Mouse (Mus musculus): ENCODE measurements at regions not wholly inside any gene's neighbourhood (a gene's known extent, or its start where the extent isn't known, plus 50 kb on each side); places are given as distances from the start of the nearest gene placed in this dataset.

DNA sequence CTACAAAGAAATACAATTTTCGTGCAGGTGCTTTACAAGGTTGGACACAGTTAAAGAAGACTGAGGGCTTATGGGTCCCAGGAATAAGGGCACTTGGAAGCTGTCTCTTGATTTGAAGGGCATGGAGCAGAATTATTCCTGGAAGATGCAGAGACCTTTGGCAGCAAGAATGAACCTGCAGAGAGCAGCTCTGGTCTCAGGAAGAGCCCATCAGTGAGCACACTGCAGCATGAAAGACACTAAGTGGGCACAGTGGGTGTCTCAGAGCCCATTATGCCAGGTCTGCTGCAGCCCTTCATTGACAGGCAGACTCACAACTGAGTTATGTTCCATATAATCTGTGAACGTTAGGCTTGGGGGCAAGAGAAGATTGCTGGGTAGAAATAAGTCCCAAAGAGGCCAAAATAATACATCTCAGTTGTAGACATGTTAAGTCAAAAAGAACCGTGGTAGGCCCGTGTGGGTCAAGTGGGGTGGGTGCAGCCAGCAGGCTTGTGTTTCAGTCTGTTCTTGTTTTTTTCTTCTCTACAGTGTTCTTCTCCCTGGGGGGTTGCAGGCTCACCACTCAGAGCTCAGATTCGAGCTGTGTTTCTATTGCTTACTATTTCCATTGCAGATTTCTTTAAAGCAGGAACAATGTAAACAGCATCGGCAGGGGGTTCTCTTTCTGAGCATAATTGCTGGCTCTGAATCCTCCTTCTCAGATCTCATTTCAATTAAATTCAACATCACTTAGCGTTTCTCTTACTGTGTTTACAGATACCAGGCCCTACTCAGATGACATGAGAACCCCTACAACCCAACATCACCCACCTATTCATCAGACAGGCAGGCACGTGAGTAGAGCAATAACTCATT lies 347.1 kb downstream of the Med10 start:
- no peak overlapping the region; the same call in 1 of the 2 replicates for H3K4me2 ChIP-seq
- WGBS, result 27% methylated on average over 8 of the region's 8 CpGs
- H3K27ac ChIP-seq, result no peak overlapping the region
- no peaks in the 10 kb centered on the region for H3K9me3 ChIP-seq (replicated peaks)
- no peaks in the 10 kb centered on the region for H3K27me3 ChIP-seq
- H3K9ac ChIP-seq, result no peak overlapping the region
- no peak for ATAC-seq (replicated peaks; ENCODE audit: low FRiP score)
- H3K4me1 ChIP-seq, result no peaks in the 10 kb centered on the region; the same call in 1 of the 2 replicates
- H3K36me3 ChIP-seq, result no peaks in the 10 kb centered on the region
- H3K4me3 ChIP-seq (replicated peaks), result no peak overlapping the region

DNA sequence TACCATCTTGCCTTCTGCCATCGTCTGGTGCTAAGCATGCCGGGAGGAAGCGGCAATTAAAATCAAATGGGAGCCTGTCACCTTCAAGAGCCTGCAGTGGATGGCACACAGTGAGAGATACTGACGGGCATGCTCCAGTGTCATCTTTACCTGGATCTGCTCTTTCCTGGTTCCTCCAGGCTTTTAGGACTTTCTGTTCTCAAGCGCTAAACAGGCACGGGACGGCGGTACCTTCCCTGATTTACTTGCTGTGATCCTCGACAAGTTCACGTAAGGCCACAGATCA lies 347.6 kb downstream of the Med10 start:
- H3K9ac ChIP-seq, result no peak overlapping the region
- H3K27ac ChIP-seq, result no peak overlapping the region
- 32% methylated on average over 10 of the region's 10 CpGs for WGBS
- H3K4me2 ChIP-seq, result no peak overlapping the region; the same call in 1 of the 2 replicates
- H3K4me1 ChIP-seq, result no peaks in the 10 kb centered on the region; the same call in 1 of the 2 replicates
- H3K27me3 ChIP-seq, result no peaks in the 10 kb centered on the region
- ATAC-seq (replicated peaks; ENCODE audit: low FRiP score), result no peak
- H3K36me3 ChIP-seq, result no peaks in the 10 kb centered on the region
- no peaks in the 10 kb centered on the region for H3K9me3 ChIP-seq (replicated peaks)
- no peak overlapping the region for H3K4me3 ChIP-seq (replicated peaks)

DNA sequence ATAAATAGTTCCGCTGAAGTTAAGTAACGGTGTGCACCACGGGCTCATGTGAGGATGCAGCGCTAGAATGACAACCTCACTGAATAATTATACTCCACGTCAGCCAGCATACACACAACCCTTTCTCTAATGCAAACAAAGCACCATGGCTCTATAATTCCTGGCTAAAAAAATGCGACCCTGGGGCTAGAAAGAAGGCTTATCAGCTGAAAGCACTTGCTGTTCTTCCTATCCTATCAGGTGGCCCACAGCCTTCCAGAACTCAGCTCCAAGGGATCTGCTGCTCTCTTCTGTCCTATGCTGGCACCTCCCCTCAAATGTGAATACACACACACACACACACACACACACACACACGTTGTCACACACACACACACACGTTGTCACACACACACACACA lies 350.9 kb downstream of the Med10 start:
- Histone ChIP-seq H3K4me1 (no peaks in the 10 kb centered on the region; the same call in 1 of the 2 replicates), H3K27me3 (no peaks in the 10 kb centered on the region), H3K9ac (no peak overlapping the region), H3K27ac (no peak overlapping the region), H3K36me3 (no peaks in the 10 kb centered on the region), H3K9me3 (replicated peaks) (no peaks in the 10 kb centered on the region), H3K4me3 (replicated peaks) (no peak overlapping the region), H3K4me2 (no peak overlapping the region)
- no peak for ATAC-seq (replicated peaks; ENCODE audit: low FRiP score)
- WGBS, result 81% methylated on average over 8 of the region's 8 CpGs

GRCm38 (mm10) chr13:70155596-70155995 lies 353.4 kb downstream of the Med10 start:
- no peak for ATAC-seq (replicated peaks; ENCODE audit: low FRiP score)
- WGBS, result 71% methylated on average over 5 of the region's 5 CpGs
- no peaks in the 10 kb centered on the region for H3K36me3 ChIP-seq

GRCm38 (mm10) chr13:70156975-70157588 lies 354.9 kb downstream of the Med10 start:
- H3K4me1 ChIP-seq, result no peaks in the 10 kb centered on the region
- 92% methylated on average over 8 of the region's 8 CpGs for WGBS
- H3K4me2 ChIP-seq, result no peak overlapping the region
- H3K4me3 ChIP-seq (replicated peaks), result no peak overlapping the region
- no peak for ATAC-seq (replicated peaks; ENCODE audit: low FRiP score)
- no peaks in the 10 kb centered on the region for H3K9me3 ChIP-seq (replicated peaks)
- H3K27ac ChIP-seq, result no peak overlapping the region
- H3K27me3 ChIP-seq, result no peaks in the 10 kb centered on the region
- H3K36me3 ChIP-seq, result no peaks in the 10 kb centered on the region
- no peak overlapping the region for H3K9ac ChIP-seq

More at GRCm38 (mm10) chr13:70155596-70155995, 353.4 kb downstream of the Med10 start:
- Histone ChIP-seq H3K4me1 (no peaks in the 10 kb centered on the region), H3K4me2 (no peak overlapping the region), H3K4me3 (replicated peaks) (no peak overlapping the region), H3K9ac (no peak overlapping the region), H3K9me3 (replicated peaks) (no peaks in the 10 kb centered on the region), H3K27me3 (no peaks in the 10 kb centered on the region), H3K27ac (no peak overlapping the region)

- Histone ChIP-seq H3K4me3 (replicated peaks) (no peak overlapping the region), H3K27me3 (no peaks in the 10 kb centered on the region), H3K9ac (no peak overlapping the region), H3K4me2 (no peak overlapping the region), H3K36me3 (no peaks in the 10 kb centered on the region), H3K27ac (no peak overlapping the region), H3K4me1 (no peaks in the 10 kb centered on the region), H3K9me3 (replicated peaks) (no peaks in the 10 kb centered on the region)
- no peak for ATAC-seq (replicated peaks; ENCODE audit: low FRiP score)
- 62% methylated on average over 3 of the region's 3 CpGs for WGBS
Measured at GRCm38 (mm10) chr13:70159065-70159464, 356.9 kb downstream of the Med10 start.

- Histone ChIP-seq H3K27ac (no peak overlapping the region), H3K4me2 (no peak overlapping the region), H3K36me3 (no peaks in the 10 kb centered on the region), H3K27me3 (no peaks in the 10 kb centered on the region), H3K9ac (no peak overlapping the region), H3K4me1 (no peaks in the 10 kb centered on the region), H3K9me3 (replicated peaks) (no peaks in the 10 kb centered on the region), H3K4me3 (replicated peaks) (no peak overlapping the region)
- WGBS, result 52% methylated on average over 6 of the region's 6 CpGs
- ATAC-seq (replicated peaks; ENCODE audit: low FRiP score), result no peak
Measured at GRCm38 (mm10) chr13:70159604-70160003, 357.4 kb downstream of the Med10 start.

DNA sequence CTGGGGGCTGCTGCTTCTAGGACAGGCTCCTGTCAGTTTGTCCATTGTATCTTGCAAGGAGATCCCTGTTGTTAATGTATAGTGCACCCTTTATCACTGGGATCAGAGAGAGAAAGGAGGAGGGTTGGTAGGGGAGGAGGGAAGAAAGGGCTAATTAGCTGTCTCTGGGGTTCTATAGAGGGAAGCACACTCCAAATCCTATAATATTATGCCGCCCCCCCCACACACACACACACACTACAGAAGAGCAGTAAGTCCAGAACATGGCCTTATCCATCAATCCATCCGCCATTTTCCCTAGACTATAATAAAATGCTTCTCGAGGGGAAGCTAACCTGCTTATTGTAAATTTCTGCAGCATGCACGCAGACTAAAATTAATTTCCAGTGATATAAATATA lies 359.9 kb downstream of the Med10 start:
- WGBS, result 83% methylated on average over 4 of the region's 4 CpGs
- ATAC-seq (replicated peaks; ENCODE audit: low FRiP score), result no peak
- Histone ChIP-seq H3K4me3 (replicated peaks) (no peak overlapping the region), H3K36me3 (no peaks in the 10 kb centered on the region), H3K4me1 (no peaks in the 10 kb centered on the region), H3K9ac (no peak overlapping the region), H3K27me3 (no peaks in the 10 kb centered on the region), H3K27ac (no peak overlapping the region), H3K4me2 (no peak overlapping the region), H3K9me3 (replicated peaks) (no peaks in the 10 kb centered on the region)

- 76% methylated on average over 15 of the region's 15 CpGs for whole genome bisulfite sequencing
- Histone ChIP-seq H3K9ac (no peak overlapping the region), H3K36me3 (no peaks in the 10 kb centered on the region), H3K27ac (no peak overlapping the region), H3K4me2 (no peak overlapping the region), H3K27me3 (no peaks in the 10 kb centered on the region), H3K4me1 (no peaks in the 10 kb centered on the region), H3K9me3 (replicated peaks) (no peaks in the 10 kb centered on the region), H3K4me3 (replicated peaks) (no peak overlapping the region)
- ATAC-seq (replicated peaks; ENCODE audit: low FRiP score), result no peak
Measured at GRCm38 (mm10) chr13:70165511-70166225, 363.5 kb downstream of the Med10 start.

- Histone ChIP-seq H3K9ac (no peak overlapping the region), H3K36me3 (no peaks in the 10 kb centered on the region), H3K9me3 (replicated peaks) (no peaks in the 10 kb centered on the region), H3K27me3 (no peaks in the 10 kb centered on the region), H3K27ac (no peak overlapping the region), H3K4me3 (replicated peaks) (no peak overlapping the region), H3K4me1 (no peaks in the 10 kb centered on the region), H3K4me2 (no peak overlapping the region)
- WGBS, result 77% methylated on average over 4 of the region's 4 CpGs
- no peak for ATAC-seq (replicated peaks; ENCODE audit: low FRiP score)
Measured at GRCm38 (mm10) chr13:70167747-70168146, 365.6 kb downstream of the Med10 start.

DNA sequence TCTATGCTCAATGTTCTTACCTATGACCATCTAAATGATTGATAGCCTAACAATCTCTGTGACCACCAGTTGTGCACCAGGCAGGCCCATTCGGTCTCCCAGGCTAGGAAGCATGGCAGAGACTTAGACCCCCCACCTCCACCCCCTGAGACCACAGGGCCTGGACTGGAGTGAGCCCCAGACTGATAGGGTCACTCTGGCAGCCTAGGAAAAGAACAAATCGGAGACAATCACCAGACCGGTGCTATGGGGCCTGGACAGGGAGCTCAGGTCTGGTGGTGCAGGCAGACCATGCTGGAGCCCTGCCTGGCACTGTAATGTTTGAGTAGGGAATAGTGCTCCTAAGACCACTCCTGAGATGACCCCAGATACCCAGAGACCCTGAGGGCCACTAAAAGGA lies 366.7 kb downstream of the Med10 start:
- Histone ChIP-seq H3K9me3 (replicated peaks) (no peaks in the 10 kb centered on the region), H3K4me3 (replicated peaks) (no peak overlapping the region), H3K36me3 (no peaks in the 10 kb centered on the region), H3K27ac (no peak overlapping the region), H3K9ac (no peak overlapping the region), H3K4me2 (no peak overlapping the region), H3K4me1 (no peaks in the 10 kb centered on the region), H3K27me3 (no peaks in the 10 kb centered on the region)
- WGBS, result 93% methylated on average over 3 of the region's 3 CpGs
- no peak for ATAC-seq (replicated peaks; ENCODE audit: low FRiP score)

DNA sequence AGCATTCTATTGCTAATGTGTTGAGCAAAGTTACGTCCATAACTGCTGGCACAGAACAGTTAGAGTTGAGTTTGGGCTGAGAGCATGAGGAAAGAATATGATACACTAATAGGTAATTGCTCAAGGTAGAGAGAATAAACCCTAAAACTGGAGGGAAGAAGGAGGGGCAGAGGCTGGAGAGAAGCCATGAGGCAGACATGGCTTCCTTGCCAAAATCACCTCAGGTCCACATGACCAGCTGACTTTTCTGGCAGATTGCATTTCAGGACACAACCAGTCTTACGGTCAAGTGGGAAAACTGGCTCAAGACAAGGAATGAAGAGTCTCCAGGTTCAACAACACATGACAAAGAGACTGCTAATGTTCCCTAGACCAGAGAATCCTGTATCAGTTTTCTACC lies 374.9 kb downstream of the Med10 start:
- whole genome bisulfite sequencing, result 77% methylated on average over 2 of the region's 2 CpGs
- Histone ChIP-seq H3K36me3 (no peaks in the 10 kb centered on the region), H3K4me1 (no peaks in the 10 kb centered on the region), H3K27ac (no peak overlapping the region), H3K4me3 (replicated peaks) (no peak overlapping the region), H3K27me3 (no peaks in the 10 kb centered on the region; the same call in 1 of the 2 replicates), H3K4me2 (no peak overlapping the region), H3K9me3 (replicated peaks) (no peaks in the 10 kb centered on the region), H3K9ac (no peak overlapping the region)
- ATAC-seq (replicated peaks; ENCODE audit: low FRiP score), result no peak

Measured in kidney, embryonic 15.5 days (tissue).